Mouse (Mus musculus) lung, embryonic 16.5 days (tissue): Measurements from ENCODE around the gene Rp2. TPM values are rescaled to one million over a fixed set of nuclear protein-coding genes. Genes with fewer than 3 reads are reported as not detected.

Source experiments
- ATAC-seq: fragments of 200-750 bp; cut with Nextera tagmentation; 2 replicates; pipeline ENCODE4 v1.8.0; 2017; ENCODE audit warnings: low read depth, mild to moderate bottlenecking, moderate library complexity
- H3K27ac ChIP-seq: fragments of 300-500 bp; sonication (generic); 2 replicates; pipeline ENCODE4 v1.5.1; 2014; ENCODE audit warnings: mild to moderate bottlenecking, control low read depth, low read length
- H3K27me3 ChIP-seq: fragments of 300-500 bp; sonication (generic); 2 replicates; pipeline ENCODE4 v1.6.1; 2014; ENCODE audit warnings: low read depth, low read length, mixed read lengths; ENCODE audit not compliant: control insufficient read depth, insufficient read depth
- H3K36me3 ChIP-seq: fragments of 300-500 bp; sonication (generic); 2 replicates; pipeline ENCODE4 v1.6.1; 2014; ENCODE audit warnings: low read length; ENCODE audit not compliant: control insufficient read depth, insufficient read depth
- H3K4me1 ChIP-seq: fragments of 300-500 bp; sonication (generic); replicated peaks from 2 replicates; pipeline ENCODE4 v1.6.1; 2014; ENCODE audit warnings: low read length, mixed read lengths; ENCODE audit not compliant: control insufficient read depth, insufficient read depth
- H3K4me2 ChIP-seq: fragments of 300-500 bp; sonication (generic); 2 replicates; pipeline ENCODE4 v1.6.1; 2014; ENCODE audit warnings: low read depth, low read length, control low read depth
- H3K4me3 ChIP-seq: fragments of 300-500 bp; sonication (generic); 2 replicates; pipeline ENCODE4 v1.5.1; 2014; ENCODE audit warnings: mild to moderate bottlenecking, low read length, control low read depth
- H3K9ac ChIP-seq: fragments of 300-500 bp; sonication (generic); 2 replicates; pipeline ENCODE4 v1.6.1; 2014; ENCODE audit warnings: low read length, control low read depth
- H3K9me3 ChIP-seq: fragments of 300-500 bp; sonication (generic); 2 replicates; pipeline ENCODE4 v1.6.1; 2016; ENCODE audit warnings: low read length; ENCODE audit not compliant: control insufficient read depth
- WGBS: fragments of 180-500 bp; shearing (Covaris S2); extraction: QIAGEN DNeasy Blood & Tissue Kit; methylation state at CpG from one replicate; pipeline ENCODE4 v1.1.7; 2014; 5-methylcytosine and 5-hydroxymethylcytosine counted together
- polyA plus RNA-seq: library from polyadenylated mRNA; unstranded; fragments of >200 nt; fragmentation: Nextera tagmentation; extraction: Ambion mirVana; gene quantifications from 2 replicates; pipeline ENCODE4 v1.2.1, GENCODE M21; 2015

The Rp2 gene
- polyA plus RNA-seq, 1 experiment from 2014 or later = 22.9 TPM

DNA sequence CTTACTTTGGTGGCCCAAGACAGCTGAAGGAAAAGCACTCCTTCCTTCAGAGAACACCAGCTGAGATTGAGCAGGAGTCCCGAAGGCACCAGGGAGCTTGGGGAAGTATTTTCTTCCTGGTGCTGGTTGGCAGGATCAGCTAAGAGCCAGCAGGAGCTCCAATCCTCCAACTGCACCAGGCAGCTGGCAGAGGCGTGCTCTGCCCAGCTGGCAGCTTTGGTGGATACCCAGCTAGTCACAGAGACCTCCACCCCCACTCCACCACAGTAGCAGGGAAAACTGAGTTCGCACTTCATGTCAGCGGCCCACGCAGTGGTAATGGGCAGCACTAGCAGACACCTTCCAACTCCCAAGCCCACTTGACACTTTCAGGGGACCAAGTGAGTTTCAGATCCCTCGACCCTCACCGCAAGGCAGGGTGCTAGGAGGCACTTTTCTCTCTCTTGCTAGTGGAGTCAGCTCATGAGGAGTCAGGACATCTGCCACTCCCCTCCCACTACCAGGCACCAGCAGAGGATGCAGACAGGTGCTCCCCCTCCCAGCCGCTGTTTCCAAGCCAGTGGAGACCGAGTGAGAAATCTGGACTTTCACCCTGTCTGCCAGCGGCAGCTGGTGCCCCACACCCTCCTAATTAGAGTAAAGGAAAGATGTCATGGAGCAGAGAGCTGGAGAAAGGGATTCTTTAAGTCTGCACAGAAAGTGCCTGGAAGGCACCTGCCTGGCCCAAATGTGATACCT, 50.8 kb downstream of the Rp2 start:
- Histone ChIP-seq H3K27ac (no peak overlapping the region), H3K27me3 (no peaks in the 10 kb centered on the region), H3K4me1 (no peaks in the 10 kb centered on the region), H3K36me3 (no peaks in the 10 kb centered on the region), H3K9ac (no peak overlapping the region), H3K4me2 (no peak overlapping the region), H3K4me3 (no peak overlapping the region), H3K9me3 (no peaks in the 10 kb centered on the region)
- 40% methylated on average over 10 of the region's 10 CpGs for WGBS
- ATAC-seq = no peak

DNA sequence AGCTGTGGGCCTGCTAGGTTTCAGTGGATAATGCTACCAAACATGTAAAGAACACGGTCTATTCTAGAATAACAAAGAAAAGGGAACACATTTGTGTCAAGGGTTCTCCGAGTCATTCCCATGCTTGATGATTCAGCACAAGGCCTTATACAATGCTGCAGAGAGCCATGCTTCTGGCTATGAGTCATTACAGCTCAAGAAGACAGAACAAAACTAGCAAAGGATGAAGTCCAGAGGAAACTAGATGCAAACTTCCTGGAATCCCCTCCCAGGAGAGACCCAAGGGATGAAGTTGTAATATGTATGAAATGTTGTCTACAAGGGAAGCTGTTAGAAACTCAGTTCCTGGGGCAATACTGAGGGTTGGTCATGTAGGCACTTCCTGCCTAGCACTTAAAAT, 54.2 kb downstream of the Rp2 start:
- no peak overlapping the region for H3K4me3 ChIP-seq
- no peak overlapping the region for H3K9ac ChIP-seq
- no peaks in the 10 kb centered on the region for H3K9me3 ChIP-seq
- H3K27me3 ChIP-seq = no peaks in the 10 kb centered on the region
- 87% methylated on average over 2 of the region's 2 CpGs for WGBS
- no peaks in the 10 kb centered on the region for H3K4me1 ChIP-seq
- ATAC-seq = no peak
- H3K4me2 ChIP-seq = no peak overlapping the region
- no peak overlapping the region for H3K27ac ChIP-seq
- H3K36me3 ChIP-seq = no peaks in the 10 kb centered on the region

DNA sequence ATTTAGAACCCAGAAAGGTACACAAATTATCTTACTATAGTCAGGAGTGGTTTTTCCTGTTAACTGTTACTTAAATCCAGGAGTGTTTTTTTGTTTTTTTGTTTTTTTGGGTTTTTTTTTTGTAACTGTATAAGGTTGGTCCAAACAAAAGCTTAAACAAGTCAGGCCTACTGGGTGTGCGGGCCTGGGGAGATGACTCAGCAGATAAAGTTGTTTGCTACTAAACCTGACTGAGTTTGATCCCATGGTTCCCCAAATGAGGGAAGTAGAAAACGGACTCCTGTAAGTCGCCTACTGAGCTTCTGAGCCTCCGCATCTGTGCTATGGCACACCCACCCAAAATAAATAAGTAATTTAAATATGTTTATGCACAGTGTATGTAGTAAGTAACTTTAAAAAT, 55.3 kb downstream of the Rp2 start:
- no peak overlapping the region for H3K4me3 ChIP-seq
- 88% methylated on average over 4 of the region's 4 CpGs for WGBS
- no peak overlapping the region for H3K9ac ChIP-seq
- no peaks in the 10 kb centered on the region for H3K4me1 ChIP-seq
- H3K36me3 ChIP-seq = no peaks in the 10 kb centered on the region
- no peaks in the 10 kb centered on the region for H3K27me3 ChIP-seq
- H3K9me3 ChIP-seq = no peaks in the 10 kb centered on the region
- no peak overlapping the region for H3K4me2 ChIP-seq
- no peak for ATAC-seq
- no peak overlapping the region for H3K27ac ChIP-seq

DNA sequence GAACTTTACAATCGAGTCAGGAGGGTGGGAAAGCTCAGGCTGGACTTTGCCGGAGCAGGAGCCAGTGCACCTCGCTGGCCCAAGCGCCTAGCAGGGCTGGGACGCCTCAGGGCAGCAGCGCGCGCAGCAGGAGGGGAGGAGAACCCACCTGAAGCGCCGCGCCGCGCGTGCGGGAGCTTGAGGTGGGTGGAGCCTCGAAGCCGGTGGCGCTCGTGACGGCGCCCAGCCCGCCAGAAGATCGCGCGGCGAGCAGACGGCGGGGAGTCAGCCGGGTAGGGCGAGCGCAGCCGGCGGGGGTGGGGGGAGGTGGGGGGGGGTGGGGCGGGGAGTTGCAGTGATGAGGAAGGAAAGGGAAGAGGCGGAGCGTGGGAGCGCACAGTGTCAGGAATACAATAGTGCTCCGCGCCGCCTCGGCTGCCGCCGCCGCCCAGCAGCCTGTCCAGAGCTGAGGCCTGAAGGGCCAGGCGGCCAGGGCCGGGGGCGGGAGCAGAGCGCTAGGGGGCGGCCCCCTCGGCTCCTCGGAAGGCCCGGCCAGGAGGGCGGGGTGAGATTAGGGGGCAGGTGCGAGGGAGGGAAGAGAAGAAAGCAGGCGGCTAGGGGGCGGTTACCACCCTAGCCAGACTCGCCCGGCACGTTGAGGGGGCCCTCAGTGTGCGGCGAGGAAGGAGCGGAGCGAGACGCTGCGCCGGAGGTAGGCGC, 61.0 kb downstream of the Rp2 start, which contains the start of gene Jade3:
Gene Jade3 (plus strand): TSS at position 549 of the 699 bp plus-strand sequence.
- H3K36me3 ChIP-seq = no peaks in the 10 kb centered on the region
- peak within 1 kb of the TSS; percentile 72 for H3K27ac ChIP-seq
- peak within 1 kb of the TSS; percentile 74 for H3K9ac ChIP-seq
- ATAC-seq = peak; percentile 97
- H3K4me3 ChIP-seq = peak within 1 kb of the TSS; percentile 65
- no peaks in the 10 kb centered on the region for H3K27me3 ChIP-seq
- H3K9me3 ChIP-seq = no peaks in the 10 kb centered on the region
- H3K4me2 ChIP-seq = peak within 1 kb of the TSS; percentile 58
- WGBS = 20% methylated on average over 27 of the region's 67 CpGs
- no peaks in the 10 kb centered on the region for H3K4me1 ChIP-seq

DNA sequence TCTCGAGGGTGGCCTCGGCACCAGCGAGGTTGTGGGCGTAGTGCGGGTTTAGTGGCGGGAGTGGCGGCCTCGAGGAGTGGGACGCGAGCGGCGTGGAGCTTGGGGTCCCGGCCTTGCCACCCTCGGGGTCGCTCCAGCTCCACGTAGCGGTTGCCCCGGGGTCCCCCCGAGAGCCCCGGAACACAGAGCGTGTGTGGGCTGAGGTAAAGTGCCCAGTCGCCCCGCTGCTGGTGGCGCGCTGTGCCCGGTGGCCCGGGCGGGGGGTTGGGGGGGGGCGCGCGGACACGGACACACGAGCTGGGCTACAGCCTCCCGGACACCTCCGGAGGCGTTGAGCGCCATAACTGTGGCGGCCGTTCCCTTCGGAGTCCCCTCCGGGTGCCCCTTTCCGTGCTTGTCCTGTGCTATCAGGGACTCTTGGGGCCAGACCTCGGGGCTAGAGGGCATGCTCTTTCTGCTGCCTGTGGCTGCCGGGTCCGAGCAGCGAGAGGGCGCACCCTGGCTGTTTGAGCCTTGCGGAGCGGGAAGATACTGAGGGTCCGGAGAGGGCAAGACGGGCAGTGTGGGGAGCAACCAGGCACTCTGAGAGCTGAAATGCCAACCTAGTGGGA, 61.7 kb downstream of the Rp2 start:
- Histone ChIP-seq H3K4me3 (peak overlapping the region; percentile 65), H3K27me3 (no peaks in the 10 kb centered on the region), H3K9ac (peak overlapping the region; percentile 74), H3K4me1 (no peaks in the 10 kb centered on the region), H3K36me3 (no peaks in the 10 kb centered on the region), H3K4me2 (peak overlapping the region; percentile 58), H3K9me3 (no peaks in the 10 kb centered on the region), H3K27ac (peak overlapping the region; percentile 72)
- WGBS = 14% methylated on average over 29 of the region's 51 CpGs
- peak; percentile 41; the same call in 1 of the 2 replicates for ATAC-seq

Other genes starting within 250 kb of the Rp2 start
- 1.1 and 1.2 TPM in 2 replicates for gene Slc9a7, start 72.7 kb upstream of the Rp2 start, polyA plus RNA-seq
- 12.1 and 12.9 TPM in 2 replicates for gene Jade3, start 61.2 kb downstream of the Rp2 start, polyA plus RNA-seq
- gene Rgn, start 185.3 kb downstream of the Rp2 start, polyA plus RNA-seq = 2.3 and 4.8 TPM in 2 replicates